17 mouse cellular contexts compared by ENCODE assay signal in genomic region chr1:97843220-97843992, GRCm38 (mm10).
A peak's percentile ranks its signal among the peaks of the same experiment; 100 is the strongest.
DNase-seq lines count a peak whose midpoint lies in the region; ATAC-seq and TF ChIP-seq lines count a peak whose summit lies in the region.
"Had no signal": no experiment of that assay in that cellular context is flagged by ENCODE, and none has a peak within 500 bp of the region (broad histone marks: within the 10 kb centered on the region; RNA-seq: fewer than 3 reads in every experiment).

No protein-coding gene starts in this region.

- peak; percentile 83 for ATAC-seq in forebrain, embryonic 15.5 days (replicated peaks)
- ATAC-seq in midbrain, embryonic 16.5 days: 0 out of 2 replicates have a peak, but pooled peaks have one; percentile 21
- no peak for ATAC-seq in midbrain, embryonic 15.5 days (replicated peaks)
- peak; percentile 73 for ATAC-seq in forebrain, postnatal 0 days
- ATAC-seq in granulocyte monocyte progenitor cell, adult 5-6 weeks (replicated peaks; ENCODE audit: poor library complexity, severe bottlenecking): no peak
- ATAC-seq: activated CD4-positive, CD25-positive, alpha-beta regulatory T cell, adult 4 months; intestine, embryonic 15.5 days had no signal

- H3K27ac ChIP-seq in forebrain, embryonic 15.5 days (replicated peaks): peak overlapping the region; percentile 69
- no peak overlapping the region for H3K27ac ChIP-seq in forebrain, embryonic 10.5 days
- H3K27ac ChIP-seq in midbrain, embryonic 16.5 days (ENCODE audit: low read length): no peak overlapping the region
- no peak overlapping the region for H3K27ac ChIP-seq in midbrain, embryonic 15.5 days
- H3K27ac ChIP-seq in cerebellum, adult 2 months (ENCODE audit: insufficient read depth, low read length): no peak overlapping the region
- no peak overlapping the region for H3K27ac ChIP-seq in forebrain, postnatal 0 days (ENCODE audit: low read depth, low read length)
- H3K27ac ChIP-seq: embryonic facial prominence, embryonic 12.5 days; intestine, embryonic 15.5 days; kidney, embryonic 15.5 days; macrophage had no signal

- H3K27me3 ChIP-seq in forebrain, embryonic 15.5 days: no peaks in the 10 kb centered on the region
- H3K27me3 ChIP-seq in forebrain, embryonic 10.5 days (ENCODE audit: poor library complexity, severe bottlenecking): no peaks in the 10 kb centered on the region
- H3K27me3 ChIP-seq in midbrain, embryonic 16.5 days (ENCODE audit: control insufficient read depth, insufficient read depth, low read depth, low read length): no peaks in the 10 kb centered on the region
- H3K27me3 ChIP-seq in midbrain, embryonic 15.5 days (replicated peaks): no peaks in the 10 kb centered on the region
- no peaks in the 10 kb centered on the region for H3K27me3 ChIP-seq in cerebellum, adult 2 months (ENCODE audit: control insufficient read depth, insufficient read depth, low read length)
- H3K27me3 ChIP-seq in forebrain, postnatal 0 days (ENCODE audit: insufficient read depth, low read length): no peaks in the 10 kb centered on the region
- H3K27me3 ChIP-seq: embryonic facial prominence, embryonic 12.5 days; intestine, embryonic 15.5 days; kidney, embryonic 15.5 days had no signal

- H3K4me1 ChIP-seq in forebrain, embryonic 15.5 days: peaks cover 20% of the 10 kb centered on the region
- H3K4me1 ChIP-seq in forebrain, embryonic 10.5 days: peaks cover 20% of the 10 kb centered on the region
- peaks cover under 1% of the 10 kb centered on the region; the same call in 1 of the 2 replicates for H3K4me1 ChIP-seq in midbrain, embryonic 16.5 days (ENCODE audit: control insufficient read depth, insufficient read depth, low read length)
- H3K4me1 ChIP-seq in midbrain, embryonic 15.5 days: peaks cover under 1% of the 10 kb centered on the region
- H3K4me1 ChIP-seq in cerebellum, adult 2 months (ENCODE audit: control insufficient read depth, insufficient read depth, low read length): no peaks in the 10 kb centered on the region
- H3K4me1 ChIP-seq in forebrain, postnatal 0 days (ENCODE audit: insufficient read depth): 0 out of 2 replicates have a peak, but pooled peaks cover under 1% of the 10 kb centered on the region
- H3K4me1 ChIP-seq: embryonic facial prominence, embryonic 12.5 days; intestine, embryonic 15.5 days; kidney, embryonic 15.5 days had no signal

- TF ChIP-seq CTCF in cerebellum, adult 2 months (IDR thresholded peaks at IDR 0.05; ENCODE audit: borderline replicate concordance, insufficient read depth, low read depth, low read length): no peak
- TF ChIP-seq CTCF in forebrain, postnatal 0 days (IDR thresholded peaks at IDR 0.05; ENCODE audit: low read depth): no peak

- no peaks in the 10 kb centered on the region for H3K36me3 ChIP-seq in forebrain, embryonic 15.5 days
- no peaks in the 10 kb centered on the region for H3K36me3 ChIP-seq in forebrain, embryonic 10.5 days (replicated peaks)
- H3K36me3 ChIP-seq in midbrain, embryonic 16.5 days (ENCODE audit: control insufficient read depth, insufficient read depth, low read length): no peaks in the 10 kb centered on the region
- no peaks in the 10 kb centered on the region for H3K36me3 ChIP-seq in midbrain, embryonic 15.5 days (replicated peaks)
- peaks cover 6% of the 10 kb centered on the region; the same call in 1 of the 2 replicates for H3K36me3 ChIP-seq in forebrain, postnatal 0 days (ENCODE audit: insufficient read depth)
- H3K36me3 ChIP-seq: embryonic facial prominence, embryonic 12.5 days; intestine, embryonic 15.5 days; kidney, embryonic 15.5 days had no signal

- no peak overlapping the region for H3K4me2 ChIP-seq in forebrain, embryonic 15.5 days (replicated peaks)
- no peak overlapping the region for H3K4me2 ChIP-seq in midbrain, embryonic 16.5 days (ENCODE audit: low read length)
- H3K4me2 ChIP-seq in midbrain, embryonic 15.5 days: no peak overlapping the region
- H3K4me2 ChIP-seq in forebrain, postnatal 0 days (ENCODE audit: low read depth): no peak overlapping the region
- H3K4me2 ChIP-seq: embryonic facial prominence, embryonic 12.5 days; intestine, embryonic 15.5 days; kidney, embryonic 15.5 days; lung, embryonic 14.5 days had no signal

- TF ChIP-seq POLR2A in cerebellum, adult 2 months (IDR thresholded peaks at IDR 0.05; ENCODE audit: borderline replicate concordance, insufficient read depth, low read length): no peak

- H3K4me3 ChIP-seq in forebrain, embryonic 15.5 days: no peak overlapping the region
- H3K4me3 ChIP-seq in forebrain, embryonic 10.5 days: no peak overlapping the region
- H3K4me3 ChIP-seq in midbrain, embryonic 16.5 days (ENCODE audit: low read depth, low read length): no peak overlapping the region
- H3K4me3 ChIP-seq in midbrain, embryonic 15.5 days: no peak overlapping the region
- H3K4me3 ChIP-seq in cerebellum, adult 2 months (replicated peaks; ENCODE audit: insufficient read depth, low read depth, low read length): no peak overlapping the region
- H3K4me3 ChIP-seq in forebrain, postnatal 0 days (ENCODE audit: low read depth, low read length): no peak overlapping the region
- H3K4me3 ChIP-seq: embryonic facial prominence, embryonic 12.5 days; intestine, embryonic 15.5 days; kidney, embryonic 15.5 days had no signal

- no peak overlapping the region for H3K9ac ChIP-seq in forebrain, embryonic 15.5 days (replicated peaks)
- no peak overlapping the region for H3K9ac ChIP-seq in midbrain, embryonic 16.5 days (ENCODE audit: low read depth, low read length)
- no peak overlapping the region for H3K9ac ChIP-seq in midbrain, embryonic 15.5 days
- no peak overlapping the region for H3K9ac ChIP-seq in forebrain, postnatal 0 days
- H3K9ac ChIP-seq: embryonic facial prominence, embryonic 12.5 days; intestine, embryonic 15.5 days; kidney, embryonic 15.5 days; lung, embryonic 14.5 days had no signal

- DNase-seq in forebrain, embryonic 10.5 days (ENCODE audit: extremely low spot score, low spot score): no peak
- peak; percentile 40 to 79 for DNase-seq in cerebellum, adult 2 months
- peak; percentile 69 for DNase-seq in forebrain, postnatal 0 days
- DNase-seq in adrenal gland, postnatal 36 days: no peak
- DNase-seq: adrenal gland, postnatal 25 days; gastrocnemius, postnatal 10 days; layer of hippocampus, adult 9-11 months; lung, embryonic 14.5 days had no signal

- H3K9me3 ChIP-seq in forebrain, embryonic 15.5 days: no peaks in the 10 kb centered on the region
- H3K9me3 ChIP-seq in forebrain, embryonic 10.5 days: no peaks in the 10 kb centered on the region
- no peaks in the 10 kb centered on the region for H3K9me3 ChIP-seq in midbrain, embryonic 16.5 days (replicated peaks; ENCODE audit: control insufficient read depth, low read length, poor library complexity, severe bottlenecking)
- H3K9me3 ChIP-seq in midbrain, embryonic 15.5 days: no peaks in the 10 kb centered on the region
- H3K9me3 ChIP-seq in forebrain, postnatal 0 days (ENCODE audit: low read length): no peaks in the 10 kb centered on the region
- H3K9me3 ChIP-seq: embryonic facial prominence, embryonic 12.5 days; intestine, embryonic 15.5 days; kidney, embryonic 15.5 days had no signal

Comparison
In these comparisons a context has a peak if more than half of its experiments do, and no peak if none do; other contexts are left out.
1. ATAC-seq: peak in forebrain, embryonic 15.5 days (single experiment), midbrain, embryonic 16.5 days (single experiment) and forebrain, postnatal 0 days (single experiment); none in midbrain, embryonic 15.5 days (single experiment) and granulocyte monocyte progenitor cell, adult 5-6 weeks (single experiment).
2. DNase-seq: peak in cerebellum, adult 2 months (2 of 2) and forebrain, postnatal 0 days (single experiment); none in forebrain, embryonic 10.5 days (single experiment) and adrenal gland, postnatal 36 days (0 of 2).